Mouse (Mus musculus) liver, postnatal 0 days (tissue): ENCODE data around the gene 1810010H24Rik. TPM values are rescaled to one million over a fixed set of nuclear protein-coding genes. Genes with fewer than 3 reads are reported as not detected.
"Not testable (repeated sequence)": the region's sequence is repeated elsewhere in the genome, so short reads cannot be mapped to it uniquely, and the experiment has no call there.

ENCODE experiments used
- ATAC-seq: fragments of 200-750 bp; cut with Nextera tagmentation; 2 replicates; pipeline ENCODE4 v1.8.0; 2017; ENCODE audit warnings: mild to moderate bottlenecking, moderate library complexity
- DNase-seq: peaks from one replicate; pipeline ENCODE4 v3.0.0-alpha.2; 2016
- H3K27ac ChIP-seq: fragments of 300-500 bp; sonication (generic); 2 replicates; pipeline ENCODE4 v1.5.1; 2014; ENCODE audit warnings: antibody characterized with exemption, moderate library complexity, mild to moderate bottlenecking, low read depth
- H3K27me3 ChIP-seq: fragments of 300-500 bp; sonication (generic); 2 replicates; pipeline ENCODE4 v1.6.1; 2014; ENCODE audit warnings: low read length, control low read depth, mixed read lengths; ENCODE audit not compliant: insufficient read depth
- H3K36me3 ChIP-seq: fragments of 300-500 bp; sonication (generic); replicated peaks from 2 replicates; pipeline ENCODE4 v1.6.1; 2014; ENCODE audit warnings: mild to moderate bottlenecking, control low read depth, low read length, moderate library complexity, mixed read lengths; ENCODE audit not compliant: insufficient read depth
- H3K4me1 ChIP-seq: fragments of 300-500 bp; sonication (generic); 2 replicates; pipeline ENCODE4 v1.6.1; 2014; ENCODE audit warnings: antibody characterized with exemption, mild to moderate bottlenecking, control low read depth; ENCODE audit not compliant: insufficient read depth
- H3K4me2 ChIP-seq: fragments of 300-500 bp; sonication (generic); 2 replicates; pipeline ENCODE4 v1.6.1; 2014; ENCODE audit warnings: low read depth, mild to moderate bottlenecking, low read length, moderate library complexity, mixed read lengths
- H3K4me3 ChIP-seq: fragments of 300-500 bp; sonication (generic); 2 replicates; pipeline ENCODE4 v1.5.1; 2014; ENCODE audit warnings: low read depth, low read length
- H3K9ac ChIP-seq: fragments of 300-500 bp; sonication (generic); replicated peaks from 2 replicates; pipeline ENCODE4 v1.6.1; 2014; ENCODE audit warnings: mild to moderate bottlenecking, moderate library complexity
- H3K9me3 ChIP-seq: fragments of 300-500 bp; sonication (generic); 2 replicates; pipeline ENCODE4 v1.6.1; 2016; ENCODE audit warnings: mild to moderate bottlenecking, control low read depth, low read length, mixed read lengths
- CTCF ChIP-seq: sonication (generic); IDR thresholded peaks from 2 replicates; pipeline ENCODE4 v1.5.1; 2016; ENCODE audit warnings: antibody characterized with exemption, low read depth
- EP300 ChIP-seq: IDR thresholded peaks from 2 replicates; pipeline ENCODE4 v1.6.1; 2016; ENCODE audit warnings: antibody characterized with exemption, low read depth, mild to moderate bottlenecking
- WGBS: fragments of 180-500 bp; shearing (Covaris S2); extraction: QIAGEN DNeasy Blood & Tissue Kit; methylation state at CpG from one replicate; pipeline ENCODE4 v1.1.7; 2014; ENCODE audit not compliant: insufficient replicate concordance; 5-methylcytosine and 5-hydroxymethylcytosine counted together
- polyA plus RNA-seq: library from polyadenylated mRNA; unstranded; fragments of >200 nt; fragmentation: Nextera tagmentation; extraction: Ambion mirVana; gene quantifications from 2 replicates; pipeline ENCODE4 v1.2.1, GENCODE M21; 2015

The 1810010H24Rik gene
- polyA plus RNA-seq, 1 experiment from 2014 or later: 7.3 TPM

DNA sequence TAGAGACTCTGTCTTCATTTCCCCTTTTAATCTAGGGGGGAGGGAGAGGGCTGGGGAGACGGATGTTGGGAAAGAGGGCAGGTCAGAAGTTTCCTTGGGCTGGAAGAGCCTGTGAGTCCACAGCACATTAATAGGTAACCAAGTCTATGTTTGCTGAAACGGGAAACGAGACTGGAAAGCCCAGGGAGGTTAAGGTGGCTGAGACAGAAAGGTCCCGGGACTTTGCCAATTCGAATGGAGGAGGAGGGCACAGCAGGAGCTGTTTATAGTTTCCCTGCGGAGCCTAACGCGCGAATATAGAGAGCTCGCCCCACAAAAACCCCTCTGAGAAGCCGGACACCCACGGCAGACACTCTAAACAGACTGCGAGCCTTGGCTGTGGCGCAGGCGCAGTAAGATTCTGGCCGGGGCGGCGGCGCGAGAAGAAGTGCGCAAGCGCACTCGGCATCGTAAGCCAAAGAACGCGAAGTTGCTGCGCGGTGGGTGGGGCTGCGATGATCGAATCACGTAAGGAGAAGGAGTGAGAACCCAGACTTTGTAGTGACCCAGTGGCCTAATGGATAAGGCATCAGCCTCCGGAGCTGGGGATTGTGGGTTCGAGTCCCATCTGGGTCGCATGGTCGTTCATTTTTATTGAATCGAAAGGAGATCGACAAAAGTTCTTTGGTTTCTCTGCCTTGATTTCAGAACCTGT is 13.0 kb upstream of the 1810010H24Rik start:
- under 1% methylated on average over 37 of the region's 37 CpGs for WGBS
- DNase-seq (peak; percentile 97), ATAC-seq (peak; percentile 91)
- H3K4me3 ChIP-seq: peak overlapping the region; percentile 72
- H3K4me1 ChIP-seq: peaks cover 8% of the 10 kb centered on the region; the same call in 1 of the 2 replicates
- peak overlapping the region; percentile 87 for H3K9ac ChIP-seq
- peak overlapping the region; percentile 71 for H3K4me2 ChIP-seq
- no peaks in the 10 kb centered on the region for H3K36me3 ChIP-seq
- H3K9me3 ChIP-seq: no peaks in the 10 kb centered on the region
- H3K27ac ChIP-seq: peak overlapping the region; percentile 100
- H3K27me3 ChIP-seq: no peaks in the 10 kb centered on the region
- TF ChIP-seq CTCF (no peak), EP300 (peak; percentile 75)

- Histone ChIP-seq H3K4me3 (no peak overlapping the region), H3K9me3 (no peaks in the 10 kb centered on the region), H3K27ac (peak overlapping the region; percentile 31; the same call in 1 of the 2 replicates), H3K27me3 (no peaks in the 10 kb centered on the region), H3K4me1 (peaks cover 8% of the 10 kb centered on the region; the same call in 1 of the 2 replicates), H3K9ac (no peak overlapping the region), H3K36me3 (no peaks in the 10 kb centered on the region), H3K4me2 (0 out of 2 replicates have a peak overlapping the region, but pooled peaks have one; percentile 31)
- 80% methylated on average over 11 of the region's 11 CpGs for WGBS
- ATAC-seq (no peak), DNase-seq (no peak)
- no peak for TF ChIP-seq EP300
- peak; percentile 31; the same call in 1 of the 2 replicates for TF ChIP-seq CTCF
Measured at GRCm38 (mm10) chr11:107014020-107014585, 11.4 kb upstream of the 1810010H24Rik start.

DNA sequence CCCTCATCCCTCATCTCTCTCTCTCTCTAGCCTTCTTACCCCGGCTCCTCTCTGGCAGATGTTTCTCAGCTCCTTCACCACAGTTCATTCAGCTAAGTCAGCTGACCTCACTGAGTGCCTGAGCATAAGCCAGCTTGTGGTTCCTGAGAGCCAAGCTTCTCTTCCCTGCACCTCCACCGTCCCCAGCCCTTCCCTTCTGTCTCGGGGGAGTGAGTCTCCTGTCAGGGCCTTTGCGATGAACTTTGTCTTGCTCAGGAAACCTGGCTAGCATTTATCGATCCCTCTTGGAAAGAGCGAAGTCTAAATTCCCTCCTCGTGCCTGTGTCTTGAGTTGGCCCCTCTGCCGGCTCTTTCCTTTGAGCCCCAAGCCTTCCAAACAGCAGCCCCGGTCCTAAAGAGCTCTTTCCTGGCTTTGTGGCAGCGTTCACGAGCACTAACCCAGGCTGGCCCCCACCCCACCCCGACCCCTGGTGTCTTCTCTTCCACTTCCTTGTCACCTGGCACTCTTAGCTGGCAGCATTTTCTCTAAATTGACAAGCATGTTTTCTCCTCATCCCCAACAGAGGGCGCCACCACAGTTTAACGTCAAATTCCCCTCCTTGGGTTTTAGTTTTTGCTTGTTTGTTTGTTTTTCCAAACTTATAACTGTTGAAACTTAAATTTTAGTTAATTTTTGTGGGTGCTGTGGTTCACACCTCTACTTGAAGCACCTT is 10.7 kb upstream of the 1810010H24Rik start:
- WGBS: 28% methylated on average over 14 of the region's 14 CpGs
- no peaks in the 10 kb centered on the region for H3K36me3 ChIP-seq
- peak overlapping the region; percentile 31 for H3K27ac ChIP-seq
- no peaks in the 10 kb centered on the region for H3K9me3 ChIP-seq
- TF ChIP-seq EP300 (no peak), CTCF (peak; percentile 65)
- no peak overlapping the region for H3K4me3 ChIP-seq
- H3K4me2 ChIP-seq: peak overlapping the region; percentile 31; the same call in 1 of the 2 replicates
- DNase-seq (peak; percentile 61), ATAC-seq (no peak)
- peaks cover 8% of the 10 kb centered on the region; the same call in 1 of the 2 replicates for H3K4me1 ChIP-seq
- H3K27me3 ChIP-seq: no peaks in the 10 kb centered on the region
- H3K9ac ChIP-seq: no peak overlapping the region

- H3K27ac ChIP-seq, H3K9me3 ChIP-seq, H3K4me2 ChIP-seq, H3K36me3 ChIP-seq, H3K4me1 ChIP-seq, H3K4me3 ChIP-seq, H3K27me3 ChIP-seq, ATAC-seq, H3K9ac ChIP-seq, DNase-seq: not testable (repeated sequence)
- 80% methylated on average over 11 of the region's 11 CpGs for WGBS
Measured at GRCm38 (mm10) chr11:107015535-107016187, 9.8 kb upstream of the 1810010H24Rik start.

DNA sequence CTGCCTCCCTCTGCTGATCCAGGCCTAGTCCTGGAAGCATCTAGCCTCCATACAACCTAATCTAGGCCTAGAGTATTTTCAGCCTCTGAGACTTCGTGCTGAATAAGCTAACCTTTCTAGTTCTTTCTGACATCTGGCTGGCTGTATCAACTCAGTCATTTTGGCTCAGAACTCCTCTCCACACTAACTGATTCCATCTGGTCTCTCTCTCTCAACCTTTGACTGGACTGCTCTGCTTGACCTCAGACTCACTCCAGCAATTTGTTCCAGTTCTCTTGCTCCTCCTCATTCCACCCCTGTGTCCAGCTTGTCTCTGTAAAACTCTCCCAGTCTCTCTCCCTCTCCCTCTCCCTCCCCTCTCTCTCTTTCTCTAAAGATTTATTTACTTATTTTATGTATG is 8.6 kb upstream of the 1810010H24Rik start:
- H3K27ac ChIP-seq: no peak overlapping the region; the same call in 1 of the 2 replicates

More for the DNA sequence above, 8.6 kb upstream of the 1810010H24Rik start:
- 73% methylated on average over 1 of the region's 1 CpGs for WGBS
- ATAC-seq (no peak), DNase-seq (no peak)
- Histone ChIP-seq H3K9me3 (no peaks in the 10 kb centered on the region), H3K9ac (peak overlapping the region; percentile 21; the same call in 1 of the 2 replicates), H3K27me3 (no peaks in the 10 kb centered on the region), H3K4me1 (no peaks in the 10 kb centered on the region), H3K36me3 (no peaks in the 10 kb centered on the region), H3K4me2 (no peak overlapping the region), H3K4me3 (no peak overlapping the region)
- TF ChIP-seq EP300: no peak
- no peak for TF ChIP-seq CTCF
